Mouse (Mus musculus): Measurements from ENCODE around the gene Slpi.

GRCm38 (mm10) chr2:164436961-164437360 is 48.1 kb upstream of the Slpi start:
- TF ChIP-seq TAL1 (conservative IDR thresholded peaks at IDR 0.05; ENCODE audit: low read depth, low read length): no peak
- no peak for TF ChIP-seq CTCF (IDR thresholded peaks at IDR 0.05; ENCODE audit: low read depth, low read length)
- no peak for TF ChIP-seq GATA1 (IDR thresholded peaks at IDR 0.05; ENCODE audit: borderline replicate concordance, low read length)
- TF ChIP-seq GATA2 (IDR thresholded peaks at IDR 0.05; ENCODE audit: borderline replicate concordance, low read depth, low read length): no peak

Measured in G1E (cell line).